Mouse (Mus musculus) heart, adult 8-10 months (tissue): ENCODE data around the gene Lax1. TPM values are rescaled to one million over a fixed set of nuclear protein-coding genes. Genes with fewer than 3 reads are reported as not detected.
"Not testable (repeated sequence)": the region's sequence is repeated elsewhere in the genome, so short reads cannot be mapped to it uniquely, and the experiment has no call there.

Source experiments
- DNase-seq: peaks from one replicate; pipeline ENCODE4 v3.0.0; 2022; ENCODE audit warnings: low spot score
- total RNA-seq, 4 experiments: library from RNA; stranded (reverse); gene quantifications; 2 replicates each; pipeline ENCODE4 v1.2.4; 2022

Lax1 gene
- total RNA-seq, 4 experiments from 2014 or later: 0.19 to 0.38 (median 0.23) TPM; not detected in 1

DNA sequence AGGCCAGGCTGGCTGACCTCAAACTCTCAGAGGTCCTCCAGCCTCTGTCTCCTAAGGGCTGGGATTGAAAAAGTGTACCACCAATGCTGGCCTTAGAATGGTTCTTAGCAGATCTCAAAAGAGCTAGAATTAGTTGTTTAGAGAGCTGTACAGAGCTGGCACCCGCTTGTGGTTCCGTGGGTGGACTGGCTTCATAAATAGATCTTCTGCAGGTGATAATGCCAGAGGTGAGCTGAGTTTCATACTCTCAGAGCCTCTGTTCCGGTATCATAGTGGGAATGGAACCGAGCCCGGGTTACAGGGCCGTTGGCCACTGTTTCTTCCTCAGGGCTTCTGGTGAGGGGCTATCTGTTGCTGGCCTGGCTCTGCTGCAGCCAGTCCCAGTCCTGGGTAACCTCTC lies 1.1 kb upstream of the Lax1 start:
- DNase-seq: no peak

DNA sequence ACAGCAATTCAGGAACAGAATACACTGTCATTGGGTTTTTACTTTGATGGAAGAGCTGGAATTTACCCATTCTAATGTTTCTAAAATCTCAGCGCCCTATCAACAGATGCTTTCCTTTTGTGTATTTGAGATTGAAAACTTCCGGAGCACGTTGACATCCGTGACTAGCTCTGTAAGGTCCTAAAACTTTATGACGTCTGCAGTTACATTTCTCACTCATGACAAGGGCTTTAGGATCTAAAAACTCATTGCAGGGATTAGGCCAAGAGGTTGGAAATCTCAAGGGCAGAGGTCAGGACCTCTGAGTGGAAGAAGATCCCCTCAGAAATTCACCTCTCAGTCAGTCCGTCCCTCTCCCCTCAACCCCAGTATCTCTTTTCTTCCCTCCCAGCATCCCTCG lies 1.6 kb downstream of the Lax1 start:
- DNase-seq: no peak

DNA sequence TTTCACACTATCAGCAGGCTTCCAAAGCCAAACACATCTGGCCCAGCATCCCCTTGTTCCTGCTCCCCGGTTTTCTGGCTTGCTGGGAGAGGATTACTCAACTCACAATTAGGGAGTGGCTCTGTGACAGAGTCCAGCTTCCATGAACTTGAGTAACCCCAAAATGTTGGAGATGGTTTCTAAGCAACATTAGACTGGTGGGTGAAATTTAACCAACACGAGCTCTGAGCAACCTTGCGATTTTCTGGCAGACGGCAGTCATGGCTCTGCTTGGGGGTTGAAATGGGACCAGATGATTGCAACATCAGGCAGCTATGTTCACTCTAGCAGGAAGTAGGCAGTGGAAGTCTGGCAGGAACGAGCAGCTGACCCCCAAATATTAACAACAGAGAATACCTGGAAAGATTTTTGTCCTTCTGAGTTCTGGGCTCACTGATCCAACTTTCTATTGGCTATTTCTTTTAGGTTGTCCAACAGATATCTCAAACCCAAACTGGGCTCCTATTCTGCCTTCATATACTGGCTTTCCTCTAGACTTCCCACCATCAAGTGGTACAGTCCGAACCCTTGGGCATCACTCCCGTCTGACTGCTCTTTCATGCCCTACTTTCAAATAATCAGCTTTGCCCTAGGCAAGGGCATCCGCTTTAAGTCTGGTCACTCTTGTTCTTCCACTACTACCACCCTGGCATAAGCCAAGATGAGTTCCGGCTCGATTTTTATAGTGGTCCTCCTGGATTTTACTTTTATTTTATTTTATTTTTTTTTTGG lies 4.0 kb downstream of the Lax1 start:
- DNase-seq: peak; percentile 77

DNA sequence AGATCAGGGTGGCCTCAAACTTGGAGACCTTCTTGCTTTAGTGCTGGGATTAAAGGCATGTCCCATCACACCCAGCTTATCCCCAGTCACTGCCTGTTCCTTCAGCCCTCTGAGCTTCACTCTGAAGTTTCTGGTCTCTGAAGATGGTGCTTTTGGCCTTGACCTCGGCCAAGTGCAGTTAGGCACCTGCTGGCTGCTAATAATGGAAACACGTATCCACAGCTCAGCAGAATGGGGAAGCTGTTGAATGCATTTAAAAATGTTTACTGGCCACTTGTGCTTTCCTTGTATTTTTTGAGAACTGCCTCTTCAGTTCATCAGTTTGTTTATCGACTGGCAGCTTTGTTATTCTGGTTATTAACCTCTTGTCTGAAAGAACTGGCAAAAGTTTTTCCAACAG lies 18.1 kb downstream of the Lax1 start:
- no peak for DNase-seq

DNA sequence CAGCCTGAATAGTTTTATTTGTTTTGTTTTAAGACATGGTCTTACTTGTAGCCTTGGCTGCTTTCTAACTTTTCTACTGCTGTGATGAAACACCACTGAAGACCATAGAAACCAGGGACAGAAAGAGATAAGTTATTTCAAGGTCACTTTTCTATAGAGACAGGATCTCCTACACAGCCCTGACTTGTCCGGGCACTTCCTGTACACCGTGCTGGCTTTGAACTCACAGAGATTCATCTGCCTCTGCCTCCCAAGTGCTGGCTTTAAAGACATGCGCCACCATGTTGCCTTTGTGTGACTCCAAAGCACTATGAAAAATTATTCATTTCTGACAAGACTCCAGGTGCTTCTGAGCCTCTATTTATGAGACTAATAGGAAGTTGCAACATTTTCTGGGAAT lies 18.6 kb downstream of the Lax1 start:
- no peak for DNase-seq

DNA sequence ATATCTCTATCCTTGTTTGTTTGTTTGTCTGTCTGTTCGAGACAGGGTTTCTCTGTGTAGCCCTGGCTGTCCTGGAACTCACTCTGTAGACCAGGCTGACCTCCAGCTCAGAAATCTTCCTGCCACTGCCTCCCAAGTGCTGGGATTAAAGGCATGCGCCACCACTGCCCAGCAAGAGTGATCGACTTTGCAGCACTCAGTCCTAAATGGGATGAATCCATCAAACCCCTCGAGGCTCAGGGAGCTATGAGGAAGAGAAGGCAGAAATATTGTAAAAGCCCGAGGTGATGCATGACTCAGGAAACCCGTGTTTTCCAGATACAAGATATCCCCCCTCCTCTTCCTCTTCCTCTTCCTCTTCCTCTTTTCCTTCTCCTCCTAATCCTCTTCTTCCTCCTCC lies 19.1 kb downstream of the Lax1 start:
- no peak for DNase-seq

DNA sequence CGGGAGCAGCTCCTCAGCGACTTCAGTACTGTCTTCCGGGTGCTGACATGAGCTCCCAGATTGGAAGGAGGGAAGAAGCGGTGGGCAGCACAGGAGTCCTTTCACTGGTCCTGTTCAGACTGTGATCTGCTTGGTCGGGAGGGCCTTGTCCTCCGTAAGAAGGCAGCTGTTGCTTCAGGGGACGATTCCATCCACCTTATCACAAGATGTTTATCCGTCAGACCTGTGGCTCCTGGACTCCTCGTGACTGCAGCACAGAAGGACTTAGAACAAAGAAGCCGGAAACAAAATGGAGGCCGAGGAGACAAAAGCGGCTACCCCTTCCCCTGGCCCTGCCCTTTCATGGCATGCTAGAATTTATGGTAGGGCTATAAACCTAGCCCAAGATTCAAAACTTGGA lies 19.7 kb downstream of the Lax1 start:
- no peak for DNase-seq

DNA sequence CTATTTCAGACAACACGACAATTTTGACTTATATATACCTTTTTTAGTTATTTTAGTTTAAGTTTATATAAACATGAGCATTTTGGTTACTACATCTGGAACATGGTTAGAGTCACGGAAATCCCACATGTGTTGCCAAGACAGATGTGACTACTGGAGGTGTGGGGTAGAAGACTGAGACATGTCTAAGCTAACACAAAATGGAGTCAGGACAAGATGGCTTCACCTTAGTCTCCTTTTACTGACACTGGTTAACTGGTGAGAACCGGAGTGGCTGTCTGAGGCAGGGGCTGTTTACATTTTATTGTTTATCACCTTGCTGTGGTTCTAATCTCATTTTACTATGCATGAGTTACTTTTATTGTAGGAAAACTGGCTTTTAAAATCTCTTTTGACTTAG lies 21.3 kb downstream of the Lax1 start:
- no peak for DNase-seq

DNA sequence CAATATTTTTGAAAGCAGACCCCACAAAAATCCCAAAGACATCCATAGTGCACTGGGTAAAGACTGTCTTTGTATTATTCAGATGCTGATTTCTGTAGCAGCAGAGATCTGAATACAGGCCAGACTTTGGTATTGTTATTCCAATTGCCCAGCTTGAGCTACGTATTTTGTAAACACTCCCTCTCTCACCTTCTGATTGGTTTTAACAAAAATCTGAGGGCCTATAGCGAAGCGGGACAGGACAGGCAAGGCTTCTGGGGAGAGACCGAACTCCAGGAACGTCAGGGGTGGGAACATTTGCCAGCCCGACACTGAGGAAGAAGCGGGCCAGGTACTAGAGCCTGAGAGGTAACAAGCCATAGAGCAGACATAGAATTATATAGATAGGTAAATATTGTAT lies 22.2 kb downstream of the Lax1 start:
- no peak for DNase-seq

DNA sequence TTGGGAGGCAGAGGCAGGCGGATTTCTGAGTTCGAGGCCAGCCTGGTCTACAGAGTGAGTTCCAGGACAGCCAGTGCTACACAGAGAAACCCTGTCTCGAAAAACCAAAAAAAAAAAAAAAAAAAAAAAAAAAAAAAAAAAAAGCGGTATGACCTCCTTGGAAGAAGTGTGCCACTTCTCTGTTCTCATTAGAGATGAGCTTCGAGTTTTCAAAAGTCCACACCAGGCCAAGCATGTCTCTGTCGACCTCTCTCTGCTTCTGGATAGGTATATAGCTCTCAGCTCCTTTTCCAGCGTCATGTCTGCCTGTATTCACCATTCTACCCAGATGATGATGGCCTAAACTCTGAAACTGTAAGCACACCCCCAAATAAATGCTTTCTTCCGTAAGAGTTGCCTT lies 24.2 kb downstream of the Lax1 start:
- not testable (repeated sequence) for DNase-seq

DNA sequence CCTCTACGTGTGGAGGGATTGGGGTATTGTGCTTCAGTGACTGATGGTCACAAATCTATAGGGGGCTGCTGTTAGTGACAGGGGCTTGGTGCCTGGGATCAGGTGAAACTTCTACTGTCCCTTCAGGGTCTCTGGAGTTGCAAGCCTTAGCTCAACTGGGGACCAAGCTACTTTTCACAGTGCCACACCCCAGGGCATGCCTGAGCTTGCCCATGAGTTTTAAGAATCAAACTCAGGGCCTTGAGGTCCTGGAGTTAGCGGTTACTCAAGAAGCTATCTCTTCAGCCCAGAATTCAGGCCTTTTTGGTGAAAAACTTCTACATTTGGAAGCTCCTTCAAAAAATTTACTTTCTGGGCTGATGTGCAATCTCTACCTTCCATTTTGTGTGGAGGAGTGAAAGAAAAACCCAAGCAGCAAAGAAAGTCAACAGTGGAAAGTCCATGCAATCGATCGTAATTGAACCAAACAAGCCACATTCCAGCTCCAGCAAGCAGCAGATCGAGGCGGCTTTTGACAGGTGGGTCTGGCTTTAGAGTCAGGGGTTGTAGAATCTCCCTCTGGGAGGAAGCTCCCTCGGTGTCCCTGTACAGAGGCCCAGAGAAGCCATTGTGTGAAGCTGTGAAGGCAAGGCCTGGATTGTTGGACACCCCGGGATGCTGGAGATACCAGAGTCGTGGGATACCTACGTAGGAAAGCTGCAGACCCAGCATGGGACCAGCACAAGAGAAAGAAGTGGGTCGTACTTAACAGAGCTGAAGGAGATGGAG lies 25.5 kb downstream of the Lax1 start:
- DNase-seq: no peak

DNA sequence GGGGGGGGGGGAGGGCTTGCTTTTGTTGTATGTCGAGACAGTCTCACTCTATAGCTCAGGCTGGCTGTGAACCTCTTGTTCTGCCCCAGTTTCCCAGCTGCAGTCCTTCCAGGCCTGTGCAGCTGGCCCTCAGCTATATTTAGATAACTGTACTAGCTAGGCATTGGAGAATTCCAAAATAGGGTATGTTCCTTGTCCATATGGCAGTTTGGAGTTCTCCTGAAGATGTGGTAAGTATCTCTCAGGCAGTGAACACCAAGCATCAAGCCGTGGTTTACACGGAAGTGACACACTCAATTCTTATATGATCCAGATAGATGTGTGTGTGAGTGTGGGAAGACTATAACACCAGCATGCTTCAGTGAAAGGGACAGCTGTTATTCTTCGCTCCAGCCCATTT lies 26.5 kb downstream of the Lax1 start:
- no peak for DNase-seq

DNA sequence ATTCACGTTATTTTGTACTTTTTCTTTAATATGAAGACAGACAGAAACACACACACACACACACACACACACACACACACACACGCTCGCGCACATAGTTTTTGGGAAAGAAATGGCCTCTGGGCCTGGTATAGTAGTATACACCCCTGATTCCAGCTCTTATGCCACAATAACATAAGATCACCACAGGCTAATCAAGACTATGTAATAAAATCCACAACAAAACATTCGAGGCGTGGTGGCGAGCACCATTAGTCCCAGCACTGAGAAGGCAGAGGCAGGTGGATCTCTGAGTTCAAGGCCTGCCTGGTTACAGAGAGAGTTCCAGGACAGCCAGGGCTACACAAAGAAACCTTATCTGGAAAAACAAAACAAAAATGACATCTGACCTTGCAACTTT lies 27.0 kb downstream of the Lax1 start:
- no peak for DNase-seq

DNA sequence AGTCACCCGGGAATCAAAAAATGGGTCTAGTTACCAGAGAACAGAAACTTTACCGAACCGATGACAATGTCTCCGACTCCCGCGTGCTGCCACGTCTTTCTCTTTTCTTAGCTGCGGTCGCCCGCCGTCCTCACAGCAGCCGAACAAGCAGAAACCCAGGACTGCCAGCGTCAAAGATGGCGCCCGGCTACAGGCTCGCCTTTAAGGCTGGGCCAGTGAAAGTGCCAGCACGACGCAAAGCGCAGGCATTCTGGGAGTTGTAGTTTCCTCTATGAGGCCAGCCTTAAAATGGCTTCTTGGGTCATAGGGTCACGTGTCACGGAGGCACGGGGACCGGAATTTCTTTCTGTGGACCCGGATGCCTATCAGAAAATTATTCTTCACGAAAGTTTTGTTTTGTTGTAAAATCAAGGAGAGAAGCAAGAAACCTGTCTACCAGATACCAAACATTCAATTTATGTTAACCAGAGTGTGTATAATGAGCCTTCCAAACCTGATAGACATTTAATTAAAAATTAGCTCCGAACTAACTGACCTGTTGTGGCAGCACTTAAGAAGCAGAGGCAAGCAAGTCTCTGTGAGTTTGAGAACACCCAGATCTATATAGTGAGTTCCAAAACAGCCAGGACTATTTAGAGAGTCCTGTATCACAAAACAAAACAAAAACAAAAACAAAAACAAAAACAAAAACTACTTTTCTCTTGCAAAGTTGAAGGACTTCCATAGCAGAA lies 28.5 kb downstream of the Lax1 start, which contains the start of gene Gm38394:
Gene Gm38394 (minus strand): TSS at position 116 of the 731 bp plus-strand sequence.
- peak; percentile 96 for DNase-seq

DNA sequence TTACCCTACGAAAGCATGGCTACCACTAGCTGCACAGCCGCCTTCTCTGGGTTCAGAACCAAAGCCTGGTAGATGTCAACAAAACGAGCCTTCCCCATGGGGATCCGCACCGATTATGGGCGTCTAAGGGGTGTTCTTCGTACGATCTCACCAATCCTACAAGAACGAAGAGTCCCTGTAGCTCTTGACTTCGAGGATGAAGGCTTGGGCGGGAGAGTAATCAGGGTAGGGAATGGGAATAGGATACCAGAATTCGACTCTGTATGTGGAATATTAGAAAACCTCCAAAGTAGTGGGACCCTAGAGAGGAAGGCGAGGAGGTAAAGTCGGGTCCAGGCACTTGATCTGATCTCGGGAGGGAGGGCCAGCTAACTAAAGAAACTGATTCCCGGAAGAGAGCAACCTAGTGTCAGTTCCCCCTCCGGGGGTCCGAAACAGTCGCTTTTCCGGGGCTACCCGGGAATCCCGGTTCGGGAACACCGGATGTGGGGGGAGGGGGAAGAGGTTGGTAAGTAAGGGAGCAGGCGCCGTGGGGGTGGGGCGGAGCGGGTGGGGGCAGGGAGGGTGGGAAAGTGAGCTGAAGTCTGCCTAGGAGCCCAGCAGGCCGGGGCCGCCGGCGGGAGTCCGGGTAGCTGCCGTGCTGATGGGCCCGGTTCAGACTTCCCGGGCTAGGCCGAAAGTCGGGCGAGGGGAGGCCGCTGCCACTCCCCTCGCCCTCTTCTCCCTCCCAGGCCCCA lies 29.3 kb downstream of the Lax1 start, which contains the start of gene Zbed6:
Gene Zbed6 (minus strand): TSS at position 420 of the 737 bp plus-strand sequence.
- DNase-seq: peak; percentile 65

DNA sequence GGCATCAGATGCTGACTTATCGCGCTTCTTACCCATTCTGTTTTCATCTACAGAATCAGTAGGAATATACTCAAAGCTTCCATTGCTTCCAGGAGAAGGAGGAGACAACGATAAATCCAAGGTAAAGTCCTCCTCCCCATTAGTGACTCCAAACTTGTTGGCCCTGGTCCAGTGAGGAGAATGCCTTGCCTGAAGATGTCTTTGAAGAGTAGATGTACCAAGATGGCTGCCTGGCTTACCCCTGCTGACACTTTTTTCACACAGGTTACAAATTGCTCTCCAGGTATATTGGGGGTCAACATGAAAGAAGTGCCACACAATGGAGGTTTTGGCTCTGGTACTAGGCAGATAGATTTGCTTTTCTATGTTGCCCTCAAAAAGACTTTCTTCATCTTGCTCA lies 31.0 kb downstream of the Lax1 start:
- no peak for DNase-seq

DNA sequence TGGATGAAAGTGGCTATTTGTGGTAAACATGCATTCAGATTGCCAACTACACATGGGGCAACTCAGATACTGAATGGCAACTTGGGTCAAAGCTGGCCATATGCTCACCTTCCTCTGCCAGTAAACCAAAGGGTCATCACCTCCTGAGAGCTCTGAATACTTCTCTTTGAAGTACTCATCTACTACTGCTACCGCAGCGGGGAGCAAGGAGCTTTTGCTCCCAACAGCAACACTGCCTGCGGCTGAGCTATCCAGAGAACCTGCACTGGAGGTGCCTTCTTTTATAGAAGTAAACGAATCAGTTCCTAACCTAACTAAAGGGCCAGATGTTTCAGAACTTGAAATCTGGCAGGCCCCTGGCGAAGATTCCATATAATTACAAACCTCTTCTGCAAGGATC lies 33.1 kb downstream of the Lax1 start:
- DNase-seq: no peak

DNA sequence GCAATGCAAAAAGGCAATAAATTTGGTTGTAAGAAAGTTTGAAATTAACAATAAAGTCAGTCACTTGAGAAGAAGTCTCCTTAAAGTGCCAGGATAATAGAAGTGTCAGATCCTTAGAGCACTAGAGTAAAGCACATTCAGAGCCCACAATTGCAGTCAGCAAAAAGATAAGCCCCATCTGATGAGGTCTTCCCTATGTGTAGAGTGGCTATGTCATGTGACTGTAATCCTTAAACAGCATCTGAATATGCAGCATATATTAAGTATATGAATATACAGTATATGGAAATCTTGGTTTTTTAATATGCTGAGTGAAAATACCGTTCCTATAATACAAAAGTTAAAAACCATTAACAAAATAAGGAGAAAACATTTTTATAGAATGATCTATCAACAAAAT lies 36.9 kb downstream of the Lax1 start:
- no peak for DNase-seq

DNA sequence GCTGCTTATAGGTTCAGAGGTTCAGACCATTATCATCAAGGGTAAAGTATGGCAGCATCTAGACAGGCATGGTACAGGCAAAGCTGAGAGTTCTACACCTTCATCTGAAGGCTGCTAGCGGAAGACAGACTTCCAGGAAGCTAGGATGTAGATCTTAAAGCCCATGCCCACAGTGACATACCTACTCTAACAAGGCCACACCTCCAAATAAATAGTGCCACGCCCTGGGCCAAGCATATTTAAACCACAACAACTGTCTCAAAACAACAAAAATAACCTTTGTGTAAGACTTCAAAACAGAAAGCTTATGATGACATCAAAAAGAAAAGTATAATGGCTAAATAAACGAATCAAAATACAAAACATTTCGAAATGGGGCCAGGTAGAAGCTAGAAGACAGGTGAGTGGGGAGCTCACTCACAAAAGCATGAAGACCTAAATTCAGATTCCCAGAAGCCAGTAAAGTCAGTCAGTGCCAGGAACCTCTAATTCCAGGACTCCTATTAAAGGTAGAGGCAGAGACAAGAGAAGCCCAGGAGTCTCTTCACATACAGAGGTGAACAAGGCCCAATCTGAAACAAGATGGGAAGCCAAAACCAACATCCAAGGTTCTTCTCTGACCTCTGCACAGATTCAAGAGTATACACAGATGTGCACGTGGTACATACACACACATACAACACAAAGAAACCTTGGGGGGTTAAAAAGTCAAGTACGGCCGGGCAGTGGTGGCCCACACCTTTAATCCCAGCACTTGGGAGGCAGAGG lies 39.4 kb downstream of the Lax1 start:
- no peak for DNase-seq

DNA sequence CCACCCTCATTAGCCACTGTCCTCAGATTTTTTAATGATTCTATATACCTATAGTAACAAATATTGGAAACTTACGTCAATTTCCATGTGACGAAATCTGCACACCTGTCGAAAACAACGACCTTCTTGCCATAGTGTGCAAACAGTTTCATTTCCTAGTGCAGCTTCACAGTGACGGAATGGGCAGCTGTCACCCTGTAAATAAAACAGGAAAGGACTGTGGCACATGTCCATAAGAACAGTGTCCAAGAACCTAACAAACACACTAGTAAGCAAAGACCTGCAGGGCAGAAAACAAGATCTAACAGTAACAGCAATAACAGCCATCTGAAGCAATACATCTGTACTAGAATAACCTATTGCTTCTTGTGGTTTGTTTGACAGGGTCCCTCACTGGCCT lies 44.3 kb downstream of the Lax1 start:
- DNase-seq: no peak

DNA sequence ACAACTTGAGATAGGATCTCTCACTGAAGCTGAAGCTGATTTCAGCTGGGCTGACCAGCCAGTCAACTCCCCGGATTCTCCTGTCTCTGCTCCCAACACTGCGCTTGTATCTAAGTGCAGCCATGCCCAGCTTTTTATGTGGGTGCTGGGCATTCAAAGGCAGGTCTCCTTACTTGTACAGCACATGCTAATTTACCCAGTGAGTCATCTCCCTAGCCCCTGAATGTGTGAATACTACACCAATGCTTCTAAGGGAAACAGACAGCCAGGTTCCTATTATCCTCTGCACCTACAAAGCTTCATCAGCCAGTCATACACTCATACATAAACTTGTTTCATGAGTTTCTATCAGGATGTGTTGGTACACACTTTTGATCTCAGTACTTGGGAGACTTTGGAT lies 48.7 kb downstream of the Lax1 start:
- DNase-seq: no peak
